Mouse (Mus musculus): Measurements from ENCODE around the gene Rps9.
A peak's percentile ranks its signal among the peaks of the same experiment; 100 is the strongest.
"Not testable (repeated sequence)": the region's sequence is repeated elsewhere in the genome, so short reads cannot be mapped to it uniquely, and the experiment has no call there.

Gene Rps9

GRCm38 (mm10) chr7:3703879-3704441 is at the start of gene Rps9:
Gene Rps9 (plus strand): TSS chr7:3703993.
- DNase-seq, result peak; percentile 91 to 95

GRCm38 (mm10) chr7:3656966-3657365 is 46.8 kb upstream of the Rps9 start:
- no peak for DNase-seq

GRCm38 (mm10) chr7:3658578-3658977 is 45.2 kb upstream of the Rps9 start:
- no peak for DNase-seq

- DNase-seq, result no peak
Observed at GRCm38 (mm10) chr7:3664524-3665214, 39.1 kb upstream of the Rps9 start.

- peak; percentile 90 to 94 for DNase-seq
Observed at GRCm38 (mm10) chr7:3665215-3666114, 38.3 kb upstream of the Rps9 start, which contains the start of gene Leng1. Gene Leng1 (minus strand): TSS chr7:3665840.

- DNase-seq, result no peak
Observed at GRCm38 (mm10) chr7:3666921-3667391, 36.8 kb upstream of the Rps9 start.

- peak; percentile 60 to 61 for DNase-seq
Observed at GRCm38 (mm10) chr7:3674507-3675227, 29.1 kb upstream of the Rps9 start.

- no peak for DNase-seq
Observed at GRCm38 (mm10) chr7:3675228-3675548, 28.6 kb upstream of the Rps9 start.

GRCm38 (mm10) chr7:3676371-3676770 is 27.4 kb upstream of the Rps9 start:
- DNase-seq, result no peak

- DNase-seq, result no peak
Observed at GRCm38 (mm10) chr7:3677342-3677741, 26.5 kb upstream of the Rps9 start, which contains the start of gene Tmc4. Gene Tmc4 (minus strand): TSS chr7:3677553.

- no peak for DNase-seq
Observed at GRCm38 (mm10) chr7:3683908-3684550, 19.8 kb upstream of the Rps9 start.

- no peak for DNase-seq
Observed at GRCm38 (mm10) chr7:3684698-3685097, 19.1 kb upstream of the Rps9 start.

- DNase-seq, result no peak
Observed at GRCm38 (mm10) chr7:3685400-3686187, 18.2 kb upstream of the Rps9 start.

- no peak for DNase-seq
Observed at GRCm38 (mm10) chr7:3691919-3692318, 11.9 kb upstream of the Rps9 start.

- DNase-seq, result no peak
Observed at GRCm38 (mm10) chr7:3692382-3692986, 11.3 kb upstream of the Rps9 start, which contains the start of gene Tsen34. Gene Tsen34 (plus strand): TSS chr7:3692863.

GRCm38 (mm10) chr7:3692987-3693808 is 10.6 kb upstream of the Rps9 start, which contains the start of gene Mboat7:
Gene Mboat7 (minus strand): TSS chr7:3693523.
- DNase-seq, result peak; percentile 97 to 99

- DNase-seq, result no peak
Observed at GRCm38 (mm10) chr7:3693809-3694075, 10.1 kb upstream of the Rps9 start.

- DNase-seq, result peak; percentile 40 to 63
Observed at GRCm38 (mm10) chr7:3694076-3694948, 9.5 kb upstream of the Rps9 start.

- not testable (repeated sequence) for DNase-seq
Observed at GRCm38 (mm10) chr7:3694949-3695305, 8.9 kb upstream of the Rps9 start.

All from thymus, adult 18-20 months (tissue).